Mouse (Mus musculus): Measurements from ENCODE around the gene Slc25a22.
A peak's percentile ranks its signal among the peaks of the same experiment; 100 is the strongest.

Slc25a22 gene

GRCm38 (mm10) chr7:141472226-141472625 lies 34.5 kb upstream of the Slc25a22 start:
- DNase-seq (ENCODE audit: low spot score): no peak

- DNase-seq (ENCODE audit: low spot score): no peak
These were observed 33.5 kb upstream of the Slc25a22 start for GRCm38 (mm10) chr7:141471236-141471635.

GRCm38 (mm10) chr7:141470637-141470944 lies 32.9 kb upstream of the Slc25a22 start:
- DNase-seq (ENCODE audit: low spot score): no peak

- DNase-seq (ENCODE audit: low spot score): no peak
These were observed 32.4 kb upstream of the Slc25a22 start for GRCm38 (mm10) chr7:141469901-141470636.

- DNase-seq (ENCODE audit: low spot score): no peak
These were observed 31.7 kb upstream of the Slc25a22 start for GRCm38 (mm10) chr7:141469352-141469751.

- DNase-seq (ENCODE audit: low spot score): peak; percentile 79
These were observed 31.0 kb upstream of the Slc25a22 start for GRCm38 (mm10) chr7:141468522-141469211.

GRCm38 (mm10) chr7:141468164-141468521 lies 30.5 kb upstream of the Slc25a22 start:
- DNase-seq (ENCODE audit: low spot score): peak; percentile 45

GRCm38 (mm10) chr7:141467230-141468030 lies 29.7 kb upstream of the Slc25a22 start, which contains the start of gene Cd151:
TSS of gene Cd151 (plus strand) at chr7:141467392.
- DNase-seq (ENCODE audit: low spot score): peak; percentile 91

GRCm38 (mm10) chr7:141466607-141467148 lies 29.0 kb upstream of the Slc25a22 start:
- DNase-seq (ENCODE audit: low spot score): no peak

- no peak for DNase-seq (ENCODE audit: low spot score)
These were observed 28.3 kb upstream of the Slc25a22 start for GRCm38 (mm10) chr7:141466045-141466394.

GRCm38 (mm10) chr7:141465388-141466044 lies 27.8 kb upstream of the Slc25a22 start:
- no peak for DNase-seq (ENCODE audit: low spot score)

- no peak for DNase-seq (ENCODE audit: low spot score)
These were observed 27.0 kb upstream of the Slc25a22 start for GRCm38 (mm10) chr7:141464603-141465201.

GRCm38 (mm10) chr7:141463824-141464602 lies 26.3 kb upstream of the Slc25a22 start:
- no peak for DNase-seq (ENCODE audit: low spot score)

GRCm38 (mm10) chr7:141462333-141462821 lies 24.7 kb upstream of the Slc25a22 start:
- no peak for DNase-seq (ENCODE audit: low spot score)

GRCm38 (mm10) chr7:141461521-141462332 lies 24.0 kb upstream of the Slc25a22 start:
- DNase-seq (ENCODE audit: low spot score): no peak

- no peak for DNase-seq (ENCODE audit: low spot score)
These were observed 22.9 kb upstream of the Slc25a22 start, which contains the start of gene Cracr2b for GRCm38 (mm10) chr7:141460391-141461113. TSS of gene Cracr2b (plus strand) at chr7:141461094.

- DNase-seq (ENCODE audit: low spot score): no peak
These were observed 22.3 kb upstream of the Slc25a22 start for GRCm38 (mm10) chr7:141460001-141460390.

GRCm38 (mm10) chr7:141459301-141459711 lies 21.6 kb upstream of the Slc25a22 start:
- DNase-seq (ENCODE audit: low spot score): no peak

GRCm38 (mm10) chr7:141458661-141459060 lies 21.0 kb upstream of the Slc25a22 start:
- DNase-seq (ENCODE audit: low spot score): no peak
